Mouse (Mus musculus) hindbrain, embryonic 10.5 days (tissue): ENCODE data around the gene Hipk4. TPM values are rescaled to one million over a fixed set of nuclear protein-coding genes. Genes with fewer than 3 reads are reported as not detected.
A peak's percentile ranks its signal among the peaks of the same experiment; 100 is the strongest.
"Not testable (repeated sequence)": the region's sequence is repeated elsewhere in the genome, so short reads cannot be mapped to it uniquely, and the experiment has no call there.

ENCODE experiments used
- DNase-seq: peaks from one replicate; pipeline ENCODE4 v3.0.0-alpha.2; 2017; ENCODE audit warnings: low spot score
- H3K27ac ChIP-seq: fragments of 300-500 bp; sonication (generic); 2 replicates; pipeline ENCODE4 v1.5.1; 2016; ENCODE audit warnings: mild to moderate bottlenecking, moderate library complexity
- H3K27me3 ChIP-seq: fragments of 300-500 bp; sonication (generic); 2 replicates; pipeline ENCODE4 v1.6.1; 2016; ENCODE audit warnings: mild to moderate bottlenecking; ENCODE audit not compliant: poor library complexity, insufficient read depth, severe bottlenecking
- H3K36me3 ChIP-seq: fragments of 300-500 bp; sonication (generic); 2 replicates; pipeline ENCODE4 v1.6.1; 2016; ENCODE audit warnings: mild to moderate bottlenecking, moderate library complexity
- H3K4me1 ChIP-seq: fragments of 300-500 bp; sonication (generic); replicated peaks from 2 replicates; pipeline ENCODE4 v1.6.1; 2016; ENCODE audit warnings: mild to moderate bottlenecking
- H3K4me3 ChIP-seq: fragments of 300-500 bp; sonication (generic); 2 replicates; pipeline ENCODE4 v1.5.1; 2016; ENCODE audit warnings: mild to moderate bottlenecking, moderate library complexity
- H3K9me3 ChIP-seq: fragments of 300-500 bp; sonication (generic); 2 replicates; pipeline ENCODE4 v1.6.1; 2016; ENCODE audit warnings: mild to moderate bottlenecking, moderate library complexity
- WGBS: fragments of 180-500 bp; shearing (Covaris S2); methylation state at CpG from one replicate; pipeline ENCODE4 v1.1.7; 2016; 5-methylcytosine and 5-hydroxymethylcytosine counted together
- polyA plus RNA-seq: library from polyadenylated mRNA; unstranded; fragments of >200 nt; fragmentation: Nextera tagmentation; extraction: Ambion mirVana; gene quantifications from 2 replicates; pipeline ENCODE4 v1.2.1, GENCODE M21; 2016

Hipk4 gene
- polyA plus RNA-seq, 1 experiment from 2014 or later: 0.94 TPM

GRCm38 (mm10) chr7:27486770-27487697 is 36.0 kb upstream of the Hipk4 start, which contains the start of gene Sertad1:
Gene Sertad1, plus strand, starts transcription at chr7:27486910.
- Histone ChIP-seq H3K9me3 (no peaks in the 10 kb centered on the region), H3K27me3 (peaks cover 24% of the 10 kb centered on the region), H3K4me3 (peak within 1 kb of the TSS; percentile 62), H3K27ac (peak within 1 kb of the TSS; percentile 96), H3K36me3 (peaks cover 8% of the 10 kb centered on the region), H3K4me1 (peaks cover 45% of the 10 kb centered on the region)
- DNase-seq: peak; percentile 100
- WGBS: under 1% methylated on average over 80 of the region's 80 CpGs

- 1% methylated on average over 13 of the region's 13 CpGs for WGBS
- Histone ChIP-seq H3K9me3 (no peaks in the 10 kb centered on the region), H3K36me3 (peaks cover 8% of the 10 kb centered on the region), H3K4me1 (peaks cover 45% of the 10 kb centered on the region), H3K27ac (peak overlapping the region; percentile 96), H3K27me3 (peaks cover 24% of the 10 kb centered on the region), H3K4me3 (peak overlapping the region; percentile 62)
- no peak for DNase-seq
Measured at GRCm38 (mm10) chr7:27487740-27488268, 35.3 kb upstream of the Hipk4 start.

DNA sequence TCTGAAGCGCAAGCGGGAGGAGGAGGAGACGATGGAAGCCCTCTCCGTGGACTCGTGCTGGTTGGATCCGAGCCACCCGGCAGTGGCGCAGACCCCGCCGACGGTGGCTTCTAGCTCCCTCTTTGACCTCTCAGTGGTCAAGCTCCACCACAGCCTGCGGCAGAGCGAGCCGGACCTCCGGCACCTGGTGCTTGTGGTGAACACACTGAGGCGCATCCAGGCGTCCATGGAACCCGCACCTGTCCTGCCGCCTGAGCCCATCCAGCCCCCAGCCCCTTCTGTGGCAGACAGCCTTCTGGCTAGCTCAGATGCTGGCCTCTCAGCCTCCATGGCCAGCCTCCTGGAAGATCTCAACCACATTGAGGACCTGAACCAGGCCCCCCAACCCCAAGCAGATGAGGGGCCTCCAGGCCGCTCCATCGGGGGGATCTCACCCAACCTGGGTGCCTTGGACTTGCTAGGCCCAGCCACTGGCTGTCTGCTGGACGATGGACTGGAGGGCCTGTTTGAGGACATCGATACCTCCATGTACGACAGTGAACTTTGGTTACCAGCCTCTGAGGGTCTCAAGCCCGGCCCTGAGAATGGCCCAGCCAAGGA is 33.7 kb upstream of the Hipk4 start:
- peaks cover 8% of the 10 kb centered on the region for H3K36me3 ChIP-seq
- H3K27ac ChIP-seq: peak overlapping the region; percentile 93; the same call in 1 of the 2 replicates
- H3K4me3 ChIP-seq: 0 out of 2 replicates have a peak overlapping the region, but pooled peaks have one; percentile 57
- DNase-seq: no peak
- H3K4me1 ChIP-seq: peaks cover 45% of the 10 kb centered on the region
- H3K27me3 ChIP-seq: peaks cover 24% of the 10 kb centered on the region
- no peaks in the 10 kb centered on the region for H3K9me3 ChIP-seq
- 88% methylated on average over 25 of the region's 25 CpGs for WGBS

DNA sequence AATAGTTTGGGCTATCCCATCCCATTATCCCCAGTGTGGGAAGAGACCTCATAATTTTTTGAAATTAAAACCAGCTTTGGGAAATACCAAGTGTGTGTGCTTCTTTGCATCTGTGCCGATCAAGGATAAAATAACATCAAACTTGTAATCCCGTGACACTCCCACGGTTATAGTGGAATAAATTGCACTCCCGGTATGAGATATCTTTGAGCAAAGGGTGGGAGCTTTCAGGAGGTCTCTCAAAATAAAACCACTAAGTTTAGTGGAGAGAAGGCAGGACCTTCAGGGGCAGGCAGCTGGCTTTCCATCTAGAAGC is 32.9 kb upstream of the Hipk4 start:
- WGBS: 47% methylated on average over 4 of the region's 4 CpGs
- peaks cover 8% of the 10 kb centered on the region for H3K36me3 ChIP-seq
- H3K4me3 ChIP-seq: peak overlapping the region; percentile 57
- peaks cover 23% of the 10 kb centered on the region for H3K27me3 ChIP-seq
- H3K9me3 ChIP-seq: no peaks in the 10 kb centered on the region
- peak overlapping the region; percentile 93 for H3K27ac ChIP-seq
- no peak for DNase-seq
- H3K4me1 ChIP-seq: peaks cover 45% of the 10 kb centered on the region

DNA sequence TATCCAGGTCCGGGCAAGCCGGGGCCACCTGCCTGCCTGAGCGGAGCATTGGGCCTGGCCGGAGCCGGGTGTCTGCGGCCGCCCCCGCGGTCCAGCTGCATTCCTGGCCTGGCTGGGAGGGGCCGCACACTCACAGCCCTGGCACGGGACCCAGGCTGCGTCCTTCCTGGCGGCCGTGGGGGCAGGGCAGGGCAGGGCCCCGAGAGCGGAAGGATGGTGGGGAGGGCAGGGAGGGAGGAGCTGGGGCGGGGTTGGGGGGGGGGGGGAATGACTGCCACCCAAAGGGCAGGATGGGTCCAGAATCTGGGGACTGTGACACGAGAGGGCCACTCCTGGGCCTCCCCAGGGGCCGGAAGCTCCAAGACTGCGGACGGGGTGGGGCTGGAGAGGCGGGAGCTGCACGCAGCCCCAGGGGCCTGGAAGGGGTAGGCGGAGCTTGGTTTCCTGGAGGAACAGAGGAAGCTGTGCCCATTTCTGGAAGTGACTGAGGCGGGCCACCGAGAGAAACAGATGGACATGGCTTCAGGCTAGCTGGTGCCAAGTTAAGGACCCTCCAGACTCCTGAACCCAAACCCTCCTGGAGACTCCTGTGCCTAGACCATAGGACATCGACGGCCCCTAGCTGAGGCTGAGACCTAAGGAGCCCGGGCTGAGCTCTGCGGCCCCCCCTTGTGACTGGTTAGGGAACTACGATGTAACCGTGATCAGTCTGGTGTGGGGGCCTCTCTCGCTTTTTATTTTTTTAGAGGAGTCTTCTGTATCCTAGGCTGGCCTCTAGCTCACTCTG is 32.3 kb upstream of the Hipk4 start:
- peak overlapping the region; percentile 93 for H3K27ac ChIP-seq
- peak overlapping the region; percentile 57 for H3K4me3 ChIP-seq
- WGBS: under 1% methylated on average over 33 of the region's 33 CpGs
- H3K27me3 ChIP-seq: peaks cover 18% of the 10 kb centered on the region
- peaks cover 8% of the 10 kb centered on the region for H3K36me3 ChIP-seq
- DNase-seq: peak; percentile 84
- H3K4me1 ChIP-seq: peaks cover 45% of the 10 kb centered on the region
- no peaks in the 10 kb centered on the region for H3K9me3 ChIP-seq

DNA sequence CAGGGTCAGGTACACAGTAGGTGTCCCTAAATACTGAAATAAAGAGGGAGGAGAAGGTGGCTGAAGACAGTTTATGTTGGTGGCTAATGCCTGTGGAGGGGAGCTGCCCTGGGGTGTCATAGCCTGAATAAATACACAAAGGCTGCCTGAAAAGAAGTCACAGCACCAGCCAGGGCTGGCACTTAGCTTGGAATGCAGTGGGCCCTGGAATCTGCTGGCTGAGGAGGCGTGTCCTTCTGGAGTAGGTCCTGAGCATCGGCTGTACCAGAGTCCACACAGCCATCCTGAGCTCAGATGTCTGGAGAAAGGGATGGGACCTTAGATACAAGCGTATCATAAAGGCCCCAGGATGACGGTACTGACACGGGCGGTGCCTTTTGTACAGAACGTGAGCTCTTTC is 31.2 kb upstream of the Hipk4 start:
- H3K4me1 ChIP-seq: peaks cover 43% of the 10 kb centered on the region
- DNase-seq: no peak
- H3K36me3 ChIP-seq: peaks cover 8% of the 10 kb centered on the region
- H3K9me3 ChIP-seq: no peaks in the 10 kb centered on the region
- H3K27ac ChIP-seq: no peak overlapping the region
- no peak overlapping the region for H3K4me3 ChIP-seq
- WGBS: 71% methylated on average over 7 of the region's 7 CpGs
- peaks cover 18% of the 10 kb centered on the region for H3K27me3 ChIP-seq

GRCm38 (mm10) chr7:27493022-27493421 is 30.0 kb upstream of the Hipk4 start:
- no peaks in the 10 kb centered on the region for H3K9me3 ChIP-seq
- peaks cover 40% of the 10 kb centered on the region for H3K4me1 ChIP-seq
- WGBS: 82% methylated on average over 3 of the region's 3 CpGs

GRCm38 (mm10) chr7:27493450-27493849 is 29.6 kb upstream of the Hipk4 start:
- H3K27me3 ChIP-seq: peaks cover 14% of the 10 kb centered on the region
- H3K4me3 ChIP-seq: no peak overlapping the region
- no peak for DNase-seq
- H3K36me3 ChIP-seq: peaks cover 8% of the 10 kb centered on the region
- peaks cover 36% of the 10 kb centered on the region for H3K4me1 ChIP-seq
- H3K27ac ChIP-seq: no peak overlapping the region
- no peaks in the 10 kb centered on the region for H3K9me3 ChIP-seq
- 85% methylated on average over 5 of the region's 5 CpGs for WGBS

More at GRCm38 (mm10) chr7:27493022-27493421, 30.0 kb upstream of the Hipk4 start:
- no peak for DNase-seq
- Histone ChIP-seq H3K36me3 (peaks cover 8% of the 10 kb centered on the region), H3K27ac (no peak overlapping the region), H3K4me3 (no peak overlapping the region), H3K27me3 (peaks cover 18% of the 10 kb centered on the region)

DNA sequence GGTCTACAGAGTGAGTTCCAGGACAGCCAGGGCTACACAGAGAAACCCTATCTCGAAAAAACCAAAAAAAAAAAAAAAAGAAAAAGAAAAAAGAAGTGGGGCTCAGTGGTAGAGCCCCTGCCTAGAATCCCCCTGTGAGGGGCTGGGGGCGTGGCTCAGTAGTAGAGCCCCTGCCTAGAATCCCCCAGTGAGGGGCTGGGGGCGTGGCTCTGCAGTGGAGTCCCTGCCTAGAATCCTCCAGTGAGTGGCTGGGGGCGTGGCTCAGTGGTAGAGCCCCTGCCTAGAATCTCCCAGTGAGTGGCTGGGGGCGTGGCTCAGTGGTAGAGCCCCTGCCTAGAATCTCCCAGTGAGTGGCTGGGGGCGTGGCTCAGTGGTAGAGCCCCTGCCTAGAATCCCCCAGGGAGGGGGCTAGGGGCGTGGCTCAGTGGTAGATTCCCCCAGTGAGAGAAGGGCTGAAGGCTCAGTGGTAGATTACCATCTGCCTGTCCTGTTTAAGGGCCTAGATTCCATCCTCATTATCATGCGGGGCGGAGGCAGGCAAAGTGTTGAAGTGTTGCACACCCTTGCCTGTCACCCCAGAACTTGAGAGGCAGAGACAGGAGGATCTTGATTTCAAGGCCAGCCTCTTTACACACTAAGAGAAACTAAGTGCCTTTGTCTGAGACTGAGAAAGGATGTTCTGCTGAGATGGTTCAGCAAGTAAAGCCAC is 28.3 kb upstream of the Hipk4 start:
- not testable (repeated sequence) for H3K27ac ChIP-seq, H3K36me3 ChIP-seq, H3K27me3 ChIP-seq, DNase-seq, H3K4me3 ChIP-seq, H3K9me3 ChIP-seq
- 89% methylated on average over 9 of the region's 9 CpGs for WGBS
- H3K4me1 ChIP-seq: peaks cover 36% of the 10 kb centered on the region

- WGBS: 53% methylated on average over 3 of the region's 3 CpGs
- no peak within 1 kb of the TSS for H3K4me3 ChIP-seq
- H3K36me3 ChIP-seq: no peaks in the 10 kb centered on the region
- no peaks in the 10 kb centered on the region for H3K27me3 ChIP-seq
- H3K9me3 ChIP-seq: no peaks in the 10 kb centered on the region
- H3K4me1 ChIP-seq: peaks cover 13% of the 10 kb centered on the region
- DNase-seq: no peak
- H3K27ac ChIP-seq: no peak within 1 kb of the TSS
Measured at GRCm38 (mm10) chr7:27499036-27499435, 24.0 kb upstream of the Hipk4 start, which contains the start of gene Prx. Gene Prx, plus strand, starts transcription at chr7:27499324.

- Histone ChIP-seq H3K4me1 (peaks cover 18% of the 10 kb centered on the region), H3K4me3 (no peak overlapping the region), H3K9me3 (no peaks in the 10 kb centered on the region), H3K36me3 (no peaks in the 10 kb centered on the region), H3K27me3 (no peaks in the 10 kb centered on the region), H3K27ac (peak overlapping the region; percentile 35; the same call in 1 of the 2 replicates)
- 77% methylated on average over 4 of the region's 4 CpGs for WGBS
- no peak for DNase-seq
Measured at GRCm38 (mm10) chr7:27501620-27502019, 21.4 kb upstream of the Hipk4 start.
